Mouse (Mus musculus) kidney, embryonic 15.5 days (tissue): Measurements from ENCODE around the gene Pdhx. TPM values are rescaled to one million over a fixed set of nuclear protein-coding genes. Genes with fewer than 3 reads are reported as not detected.

Experiments
- ATAC-seq: fragments of 200-750 bp; cut with Nextera tagmentation; replicated peaks from 2 replicates; pipeline ENCODE4 v1.8.0; 2017; ENCODE audit warnings: moderate TSS enrichment; ENCODE audit not compliant: low FRiP score
- H3K27ac ChIP-seq: fragments of 300-500 bp; sonication (generic); 2 replicates; pipeline ENCODE4 v1.5.1; 2015; ENCODE audit warnings: mild to moderate bottlenecking, inconsistent platforms
- H3K27me3 ChIP-seq: fragments of 300-500 bp; sonication (generic); 2 replicates; pipeline ENCODE4 v1.6.1; 2015; ENCODE audit warnings: inconsistent platforms
- H3K36me3 ChIP-seq: fragments of 300-500 bp; sonication (generic); 2 replicates; pipeline ENCODE4 v1.6.1; 2015; ENCODE audit warnings: inconsistent platforms
- H3K4me1 ChIP-seq: fragments of 300-500 bp; sonication (generic); 2 replicates; pipeline ENCODE4 v1.6.1; 2015; ENCODE audit warnings: inconsistent platforms
- H3K4me2 ChIP-seq: fragments of 300-500 bp; sonication (generic); 2 replicates; pipeline ENCODE4 v1.6.1; 2015; ENCODE audit warnings: moderate library complexity, mild to moderate bottlenecking, inconsistent platforms
- H3K4me3 ChIP-seq: fragments of 300-500 bp; sonication (generic); replicated peaks from 2 replicates; pipeline ENCODE4 v1.5.1; 2015; ENCODE audit warnings: mild to moderate bottlenecking, inconsistent platforms
- H3K9ac ChIP-seq: fragments of 300-500 bp; sonication (generic); 2 replicates; pipeline ENCODE4 v1.6.1; 2015; ENCODE audit warnings: mild to moderate bottlenecking, inconsistent platforms
- H3K9me3 ChIP-seq: fragments of 300-500 bp; sonication (generic); replicated peaks from 2 replicates; pipeline ENCODE4 v1.6.1; 2016; ENCODE audit warnings: inconsistent platforms
- WGBS: fragments of 180-500 bp; shearing (Covaris S2); methylation state at CpG from one replicate; pipeline ENCODE4 v1.1.7; 2015; ENCODE audit warnings: mixed read lengths; 5-methylcytosine and 5-hydroxymethylcytosine counted together
- polyA plus RNA-seq: library from polyadenylated mRNA; unstranded; fragments of >200 nt; fragmentation: Nextera tagmentation; extraction: Ambion mirVana; gene quantifications from 2 replicates; pipeline ENCODE4 v1.2.1, GENCODE M21; 2015

Gene Pdhx
- polyA plus RNA-seq, 1 experiment from 2014 or later, result 43.0 TPM

DNA sequence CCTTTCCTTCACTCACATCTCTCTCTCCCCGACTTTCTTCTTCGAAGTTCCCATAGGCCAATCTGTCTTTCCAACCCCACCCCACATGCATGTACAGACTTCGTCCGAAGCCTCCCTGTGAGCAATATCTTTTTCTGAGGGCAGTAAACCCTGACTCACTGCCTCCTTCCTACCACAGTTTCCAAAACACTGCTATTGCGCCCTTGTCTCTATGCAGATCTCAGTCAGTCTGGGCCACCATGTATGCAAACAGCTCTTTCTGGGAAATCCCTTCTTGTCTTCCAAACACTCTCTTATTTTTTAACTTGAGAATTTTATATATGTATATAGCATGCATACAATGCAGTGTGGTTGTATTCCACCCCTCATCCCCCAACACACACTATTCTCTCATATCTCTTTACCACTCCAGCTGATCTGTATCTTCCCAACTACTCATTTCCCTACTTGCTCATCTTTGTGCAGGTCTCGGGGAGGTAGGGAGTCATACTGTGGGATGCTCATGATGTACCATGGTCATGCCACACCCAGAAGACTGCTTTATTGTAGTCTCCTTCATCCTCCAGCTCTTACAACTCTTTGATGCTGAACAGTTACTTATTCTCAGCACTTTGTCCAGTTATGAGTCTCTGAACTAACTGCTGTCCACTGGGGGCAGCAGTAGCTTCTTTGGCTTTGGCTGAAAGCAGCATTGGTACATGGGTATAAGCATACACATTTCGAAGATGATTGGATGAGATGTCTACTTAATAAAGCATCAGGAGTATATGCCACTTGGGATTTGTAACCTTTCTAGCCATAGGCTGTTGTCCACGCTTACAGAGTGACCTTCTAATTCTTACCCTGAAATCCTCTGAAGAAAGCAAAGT lies 91.6 kb downstream of the Pdhx start:
- Histone ChIP-seq H3K4me1 (no peaks in the 10 kb centered on the region), H3K9ac (no peak overlapping the region), H3K9me3 (no peaks in the 10 kb centered on the region), H3K4me3 (no peak overlapping the region), H3K27ac (no peak overlapping the region), H3K36me3 (no peaks in the 10 kb centered on the region), H3K4me2 (no peak overlapping the region), H3K27me3 (no peaks in the 10 kb centered on the region)
- 84% methylated on average over 8 of the region's 8 CpGs for WGBS
- no peak for ATAC-seq

- Histone ChIP-seq H3K4me3 (no peak overlapping the region), H3K9ac (no peak overlapping the region), H3K4me2 (no peak overlapping the region), H3K4me1 (no peaks in the 10 kb centered on the region), H3K36me3 (no peaks in the 10 kb centered on the region), H3K27ac (no peak overlapping the region), H3K9me3 (no peaks in the 10 kb centered on the region), H3K27me3 (no peaks in the 10 kb centered on the region)
- WGBS, result 83% methylated on average over 2 of the region's 2 CpGs
- no peak for ATAC-seq
Measured at GRCm38 (mm10) chr2:102980870-102981269, 92.4 kb downstream of the Pdhx start.

GRCm38 (mm10) chr2:102979519-102979918 lies 93.8 kb downstream of the Pdhx start:
- no peak for ATAC-seq
- Histone ChIP-seq H3K27me3 (no peaks in the 10 kb centered on the region), H3K9ac (no peak overlapping the region), H3K27ac (no peak overlapping the region), H3K4me1 (no peaks in the 10 kb centered on the region), H3K36me3 (no peaks in the 10 kb centered on the region), H3K4me2 (no peak overlapping the region), H3K9me3 (no peaks in the 10 kb centered on the region), H3K4me3 (no peak overlapping the region)
- WGBS, result 86% methylated on average over 2 of the region's 2 CpGs

GRCm38 (mm10) chr2:102979112-102979511 lies 94.2 kb downstream of the Pdhx start:
- Histone ChIP-seq H3K4me3 (no peak overlapping the region), H3K36me3 (no peaks in the 10 kb centered on the region), H3K9me3 (no peaks in the 10 kb centered on the region), H3K27ac (no peak overlapping the region), H3K4me1 (no peaks in the 10 kb centered on the region), H3K4me2 (no peak overlapping the region), H3K9ac (no peak overlapping the region), H3K27me3 (no peaks in the 10 kb centered on the region)
- ATAC-seq, result no peak

- ATAC-seq, result no peak
- Histone ChIP-seq H3K27ac (no peak overlapping the region), H3K4me3 (no peak overlapping the region), H3K4me1 (0 out of 2 replicates have a peak, but pooled peaks cover 7% of the 10 kb centered on the region), H3K36me3 (no peaks in the 10 kb centered on the region), H3K4me2 (no peak overlapping the region), H3K9me3 (no peaks in the 10 kb centered on the region), H3K27me3 (no peaks in the 10 kb centered on the region), H3K9ac (no peak overlapping the region)
- WGBS, result 76% methylated on average over 5 of the region's 5 CpGs
Measured at GRCm38 (mm10) chr2:102975358-102975945, 97.9 kb downstream of the Pdhx start.

- Histone ChIP-seq H3K4me1 (0 out of 2 replicates have a peak, but pooled peaks cover 7% of the 10 kb centered on the region), H3K9me3 (no peaks in the 10 kb centered on the region), H3K4me2 (no peak overlapping the region), H3K27me3 (no peaks in the 10 kb centered on the region), H3K9ac (no peak overlapping the region), H3K36me3 (no peaks in the 10 kb centered on the region), H3K4me3 (no peak overlapping the region), H3K27ac (no peak overlapping the region)
- 88% methylated on average over 3 of the region's 3 CpGs for WGBS
- ATAC-seq, result no peak
Measured at GRCm38 (mm10) chr2:102973115-102973514, 100.2 kb downstream of the Pdhx start.

GRCm38 (mm10) chr2:102972575-102972974 lies 100.7 kb downstream of the Pdhx start:
- no peak overlapping the region for H3K4me3 ChIP-seq
- ATAC-seq, result no peak
- no peak overlapping the region for H3K4me2 ChIP-seq
- WGBS, result 16% methylated on average over 5 of the region's 5 CpGs
- H3K27ac ChIP-seq, result no peak overlapping the region
- H3K27me3 ChIP-seq, result no peaks in the 10 kb centered on the region
- no peak overlapping the region for H3K9ac ChIP-seq
- H3K36me3 ChIP-seq, result no peaks in the 10 kb centered on the region
- 0 out of 2 replicates have a peak, but pooled peaks cover 7% of the 10 kb centered on the region for H3K4me1 ChIP-seq
- H3K9me3 ChIP-seq, result no peaks in the 10 kb centered on the region

- Histone ChIP-seq H3K4me2 (no peak overlapping the region), H3K27me3 (no peaks in the 10 kb centered on the region), H3K27ac (no peak overlapping the region), H3K4me3 (no peak overlapping the region), H3K9me3 (no peaks in the 10 kb centered on the region), H3K4me1 (0 out of 2 replicates have a peak, but pooled peaks cover 7% of the 10 kb centered on the region), H3K36me3 (no peaks in the 10 kb centered on the region), H3K9ac (no peak overlapping the region)
- no peak for ATAC-seq
Measured at GRCm38 (mm10) chr2:102971951-102972350, 101.4 kb downstream of the Pdhx start.

Other genes starting within 250 kb of the Pdhx start
- 5.3 and 5.5 TPM in 2 replicates for gene Cd44, start 171.8 kb downstream of the Pdhx start, polyA plus RNA-seq
- 62.9 and 66.1 TPM in 2 replicates for gene Apip, start 162 bp upstream of the Pdhx start, polyA plus RNA-seq
- gene Ehf, start 229.8 kb upstream of the Pdhx start, polyA plus RNA-seq, result 22.2 and 27.5 TPM in 2 replicates